Mouse (Mus musculus) thymus, postnatal 10 days (tissue): ENCODE data around the gene Dock9.
"Not testable (repeated sequence)": the region's sequence is repeated elsewhere in the genome, so short reads cannot be mapped to it uniquely, and the experiment has no call there.

Source experiments
- DNase-seq, 2 experiments: peaks; one replicate each; pipeline ENCODE4 v3.0.0; 2021; ENCODE audit warnings: low spot score in 2 of 2

Dock9 gene

GRCm38 (mm10) chr14:121660167-121660894 is 137.3 kb downstream of the Dock9 start:
- DNase-seq, result no peak

GRCm38 (mm10) chr14:121659061-121659824 is 138.4 kb downstream of the Dock9 start:
- no peak for DNase-seq

GRCm38 (mm10) chr14:121658537-121658936 is 139.1 kb downstream of the Dock9 start:
- no peak for DNase-seq

GRCm38 (mm10) chr14:121657633-121658032 is 140.0 kb downstream of the Dock9 start:
- no peak for DNase-seq

- DNase-seq, result no peak
Measured at GRCm38 (mm10) chr14:121656912-121657311, 140.7 kb downstream of the Dock9 start.

GRCm38 (mm10) chr14:121654977-121655376 is 142.7 kb downstream of the Dock9 start:
- no peak for DNase-seq

GRCm38 (mm10) chr14:121654416-121654967 is 143.1 kb downstream of the Dock9 start:
- no peak for DNase-seq

- DNase-seq, result no peak
Measured at GRCm38 (mm10) chr14:121653717-121654116, 143.9 kb downstream of the Dock9 start.

- DNase-seq, result no peak
Measured at GRCm38 (mm10) chr14:121653241-121653640, 144.4 kb downstream of the Dock9 start.

- no peak for DNase-seq
Measured at GRCm38 (mm10) chr14:121648581-121649060, 149.0 kb downstream of the Dock9 start.

- DNase-seq, result no peak
Measured at GRCm38 (mm10) chr14:121647693-121648092, 149.9 kb downstream of the Dock9 start.

- no peak for DNase-seq
Measured at GRCm38 (mm10) chr14:121646617-121647016, 151.0 kb downstream of the Dock9 start.

- DNase-seq, result no peak
Measured at GRCm38 (mm10) chr14:121644302-121644701, 153.3 kb downstream of the Dock9 start.

- DNase-seq, result no peak
Measured at GRCm38 (mm10) chr14:121641271-121641670, 156.4 kb downstream of the Dock9 start.

GRCm38 (mm10) chr14:121636935-121637510 is 160.6 kb downstream of the Dock9 start:
- no peak for DNase-seq

GRCm38 (mm10) chr14:121634736-121635430 is 162.8 kb downstream of the Dock9 start:
- DNase-seq, result no peak

GRCm38 (mm10) chr14:121634093-121634735 is 163.4 kb downstream of the Dock9 start:
- DNase-seq, result no peak

- DNase-seq, result no peak
Measured at GRCm38 (mm10) chr14:121631934-121632333, 165.7 kb downstream of the Dock9 start.

- no peak for DNase-seq
Measured at GRCm38 (mm10) chr14:121626741-121627140, 170.9 kb downstream of the Dock9 start.

GRCm38 (mm10) chr14:121623996-121624542 is 173.6 kb downstream of the Dock9 start:
- not testable (repeated sequence) for DNase-seq

- DNase-seq, result no peak
Measured at GRCm38 (mm10) chr14:121621806-121622205, 175.8 kb downstream of the Dock9 start.
